Mouse (Mus musculus) Patski (cell line): ENCODE measurements at regions not wholly inside any gene's neighbourhood (a gene's known extent, or its start where the extent isn't known, plus 50 kb on each side); places are given as distances from the start of the nearest gene placed in this dataset.

Experiments
- ATAC-seq: fragments of 100-300 bp; one replicate; pipeline ENCODE4 v1.8.0; 2021
- CTCF ChIA-PET: fragments of 350-600 bp; sonication (Branson Sonifier 250); formaldehyde crosslinking; loops from one replicate; lab custom pipeline; 2022; ENCODE audit warnings: inconsistent platforms; lab: Charles Lee
- POLR2A ChIA-PET: fragments of 350-600 bp; sonication (Branson Sonifier 250); formaldehyde crosslinking; loops from one replicate; lab custom pipeline; 2022; ENCODE audit warnings: antibody characterized with exemption, inconsistent platforms; lab: Charles Lee
- DNase-seq: peaks from one replicate; pipeline ENCODE4 v3.0.0-alpha.2; 2011; ENCODE audit warnings: low read depth, low spot score
- H3K27me3 ChIP-seq: fragments of 371-371 bp; one replicate; pipeline ENCODE4 v1.5.1; 2021
- CTCF ChIP-seq: fragments of 100-300 bp; IDR thresholded peaks from one replicate; pipeline ENCODE4 v1.5.1; 2021
- in situ Hi-C: fragments of 300-500 bp; cut with MboI; formaldehyde crosslinking; loops from 3 replicates; pipeline ENCODE4 v1.11.1; 2018; ENCODE audit warnings: low pct_unique_long_range_greater_than_20kb, mixed read lengths

DNA sequence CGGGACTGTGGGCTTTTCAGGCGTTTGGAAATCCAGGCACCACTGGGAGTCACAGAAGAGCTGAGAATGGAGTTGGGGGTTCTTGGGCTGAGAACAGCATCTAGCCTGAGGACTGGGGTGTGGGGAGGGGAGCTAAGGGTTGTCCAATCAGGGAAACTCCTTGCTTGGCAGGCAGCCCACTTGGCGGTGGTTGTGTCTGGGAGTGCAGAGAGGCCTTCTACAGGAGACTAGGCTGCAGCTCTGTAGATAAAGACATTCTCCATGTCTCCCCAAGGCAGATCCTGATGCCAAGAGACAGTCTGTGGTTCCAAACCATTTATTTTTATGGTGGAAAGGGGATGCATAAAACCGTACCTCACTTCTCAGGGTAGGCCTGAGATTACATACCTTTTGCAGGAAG lies 774.6 kb downstream of the Brinp1 start:
- in situ Hi-C loops, result no loop called here

GRCm38 (mm10) chr4:68156499-68156898 lies 797.7 kb downstream of the Brinp1 start:
- in situ Hi-C loops, result no loop called here
- ATAC-seq, result no peak
- H3K27me3 ChIP-seq, result no peaks in the 10 kb centered on the region
- DNase-seq, result no peak
- TF ChIP-seq CTCF, result no peak
- ChIA-PET POLR2A (no interaction called here), CTCF (no interaction called here)

More for the DNA sequence above, 774.6 kb downstream of the Brinp1 start:
- no peaks in the 10 kb centered on the region for H3K27me3 ChIP-seq
- ChIA-PET POLR2A (no interaction called here), CTCF (no interaction called here)
- TF ChIP-seq CTCF, result no peak
- no peak for ATAC-seq
- DNase-seq, result no peak

- no peak for TF ChIP-seq CTCF
- CTCF ChIA-PET, result no interaction called here
- no peaks in the 10 kb centered on the region for H3K27me3 ChIP-seq
- no peak for ATAC-seq
- no peak for DNase-seq
- POLR2A ChIA-PET, result no interaction called here
- in situ Hi-C loops, result no loop called here
These were observed 805.6 kb downstream of the Brinp1 start for GRCm38 (mm10) chr4:68148483-68149069.

GRCm38 (mm10) chr4:68128124-68128523 lies 826.1 kb downstream of the Brinp1 start:
- TF ChIP-seq CTCF, result no peak
- in situ Hi-C loops, result no loop called here
- ATAC-seq, result no peak
- CTCF ChIA-PET, result no interaction called here
- no peak for DNase-seq
- no peaks in the 10 kb centered on the region for H3K27me3 ChIP-seq
- POLR2A ChIA-PET, result no interaction called here

GRCm38 (mm10) chr4:68114502-68114901 lies 839.7 kb downstream of the Brinp1 start:
- DNase-seq (no peak), ATAC-seq (no peak)
- in situ Hi-C loops, result no loop called here
- no peaks in the 10 kb centered on the region for H3K27me3 ChIP-seq
- CTCF ChIA-PET, result no interaction called here
- POLR2A ChIA-PET, result no interaction called here
- TF ChIP-seq CTCF, result no peak

DNA sequence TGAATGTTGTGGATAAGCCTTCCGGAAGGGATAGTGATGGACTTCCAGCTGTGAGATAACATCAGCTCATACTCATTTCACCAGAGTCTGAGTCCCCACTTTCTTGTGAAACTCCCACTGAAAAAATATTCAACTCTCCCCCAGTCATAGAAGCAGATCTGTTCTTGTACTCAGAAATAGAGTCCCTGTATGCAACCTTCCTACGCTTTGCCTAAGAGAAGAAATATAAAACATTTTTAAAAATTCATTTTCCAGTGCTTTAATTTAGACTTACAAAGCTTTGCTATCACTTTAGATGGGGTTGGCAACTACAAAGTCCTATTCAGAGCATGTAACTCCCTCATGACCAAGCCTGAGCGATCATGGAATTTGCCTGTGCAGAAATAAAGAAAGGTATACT lies 868.9 kb downstream of the Brinp1 start:
- TF ChIP-seq CTCF, result no peak
- no peaks in the 10 kb centered on the region for H3K27me3 ChIP-seq
- POLR2A ChIA-PET, result no interaction called here
- CTCF ChIA-PET, result no interaction called here
- DNase-seq (no peak), ATAC-seq (no peak)
- in situ Hi-C loops, result no loop called here

- POLR2A ChIA-PET, result no interaction called here
- DNase-seq, result no peak
- CTCF ChIA-PET, result interaction anchor here (1.8 kb wide), 1 partner anchor 12 kb away, joined by 4 read pairs; no protein-coding TSS in a partner anchor
- no peaks in the 10 kb centered on the region for H3K27me3 ChIP-seq
- ATAC-seq, result no peak
- in situ Hi-C loops, result no loop called here
- no peak for TF ChIP-seq CTCF
These were observed 897.2 kb downstream of the Brinp1 start for GRCm38 (mm10) chr4:68056813-68057578.

DNA sequence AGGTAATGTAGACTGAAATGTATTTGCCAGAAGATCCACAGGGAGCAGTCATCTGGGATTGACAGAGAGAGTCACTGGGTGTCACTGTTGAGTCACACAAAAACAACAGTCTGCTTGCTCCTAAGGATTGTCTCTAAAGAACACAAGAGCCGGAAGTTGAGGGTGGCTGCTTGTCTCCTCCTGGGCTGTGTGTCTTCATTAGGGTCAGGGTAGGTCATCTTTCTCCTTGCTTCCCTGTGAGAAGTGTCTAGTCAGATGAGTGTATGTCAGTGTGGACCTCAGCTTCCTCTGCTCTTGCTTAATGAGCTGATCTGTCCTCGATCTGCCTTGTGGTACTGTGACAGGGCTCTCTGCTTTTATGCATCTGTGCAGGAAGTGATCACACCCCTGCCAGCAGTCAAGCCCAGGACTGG lies 931.3 kb downstream of the Brinp1 start:
- CTCF ChIA-PET, result interaction anchor here (0.7 kb wide), 1 partner anchor 48 kb away, joined by 3 read pairs; no protein-coding TSS in a partner anchor
- peak; percentile 61 for TF ChIP-seq CTCF
- no peaks in the 10 kb centered on the region for H3K27me3 ChIP-seq
- ATAC-seq (peak; percentile 62), DNase-seq (peak; percentile 4)
- in situ Hi-C loops, result loop anchor here (5.0 to 10.0 kb wide), 2 partner anchors 824 to 922 kb away; no protein-coding TSS in a partner anchor
- POLR2A ChIA-PET, result no interaction called here

DNA sequence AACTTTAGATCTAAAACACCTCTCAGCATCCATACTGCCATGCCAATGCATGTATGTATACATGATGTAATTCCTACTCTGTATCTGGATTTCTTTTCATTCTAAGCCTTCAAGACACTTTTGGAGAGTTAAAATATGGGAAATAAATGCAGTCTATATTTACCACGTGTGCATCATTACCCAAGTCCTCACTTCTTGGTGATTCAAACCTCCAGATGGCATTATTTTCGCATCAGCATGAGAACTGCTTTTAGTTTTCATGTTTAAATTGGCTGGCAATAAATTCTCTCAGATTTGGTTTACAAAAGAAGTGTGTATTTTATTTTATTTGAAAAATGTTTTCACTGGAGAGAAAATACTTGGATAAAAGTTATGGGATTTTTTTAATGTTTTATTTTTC lies 942.8 kb downstream of the Brinp1 start:
- no peaks in the 10 kb centered on the region for H3K27me3 ChIP-seq
- DNase-seq, result no peak
- ChIA-PET CTCF (no interaction called here), POLR2A (no interaction called here)
- in situ Hi-C loops, result no loop called here
- TF ChIP-seq CTCF, result no peak
- ATAC-seq, result no peak

GRCm38 (mm10) chr4:67994796-67995283 lies 959.4 kb downstream of the Brinp1 start:
- no peak for DNase-seq
- in situ Hi-C loops, result no loop called here
- CTCF ChIA-PET, result no interaction called here
- no peak for ATAC-seq
- no peak for TF ChIP-seq CTCF
- POLR2A ChIA-PET, result no interaction called here
- no peaks in the 10 kb centered on the region for H3K27me3 ChIP-seq

DNA sequence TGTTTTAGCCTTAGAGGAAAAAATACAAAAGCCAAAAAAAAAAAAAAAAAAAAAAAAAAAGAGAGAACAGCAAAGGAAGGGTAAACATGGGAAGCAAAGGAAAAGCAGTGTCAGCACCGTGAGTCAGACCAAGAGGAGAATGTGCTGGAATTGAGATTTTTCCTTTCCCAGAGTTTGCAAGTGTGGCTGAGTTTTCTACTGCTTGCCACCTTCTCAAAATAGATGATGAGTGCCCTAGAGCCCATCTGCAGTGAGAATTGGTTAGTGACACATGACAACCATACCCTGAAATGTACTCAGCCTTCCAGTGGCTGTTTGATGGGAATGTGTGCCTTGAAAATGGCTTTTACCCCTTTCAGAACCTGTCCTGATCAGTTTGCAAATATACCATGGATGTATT lies 990.7 kb downstream of the Brinp1 start:
- CTCF ChIA-PET, result no interaction called here
- ATAC-seq (no peak), DNase-seq (no peak)
- in situ Hi-C loops, result no loop called here
- H3K27me3 ChIP-seq, result no peaks in the 10 kb centered on the region
- POLR2A ChIA-PET, result no interaction called here
- no peak for TF ChIP-seq CTCF
